Mouse (Mus musculus) CD8-positive naive resting alpha-beta T cell, adult 57 days (primary cell): ENCODE measurements around the gene Map4k4. TPM values are rescaled to one million over a fixed set of nuclear protein-coding genes. Genes with fewer than 3 reads are reported as not detected.

ENCODE experiments used
- total RNA-seq: library from RNA; stranded (reverse); gene quantifications from one replicate; pipeline ENCODE4 v1.2.4, GENCODE M21; 2023

Map4k4 gene
- total RNA-seq: 340 TPM

DNA sequence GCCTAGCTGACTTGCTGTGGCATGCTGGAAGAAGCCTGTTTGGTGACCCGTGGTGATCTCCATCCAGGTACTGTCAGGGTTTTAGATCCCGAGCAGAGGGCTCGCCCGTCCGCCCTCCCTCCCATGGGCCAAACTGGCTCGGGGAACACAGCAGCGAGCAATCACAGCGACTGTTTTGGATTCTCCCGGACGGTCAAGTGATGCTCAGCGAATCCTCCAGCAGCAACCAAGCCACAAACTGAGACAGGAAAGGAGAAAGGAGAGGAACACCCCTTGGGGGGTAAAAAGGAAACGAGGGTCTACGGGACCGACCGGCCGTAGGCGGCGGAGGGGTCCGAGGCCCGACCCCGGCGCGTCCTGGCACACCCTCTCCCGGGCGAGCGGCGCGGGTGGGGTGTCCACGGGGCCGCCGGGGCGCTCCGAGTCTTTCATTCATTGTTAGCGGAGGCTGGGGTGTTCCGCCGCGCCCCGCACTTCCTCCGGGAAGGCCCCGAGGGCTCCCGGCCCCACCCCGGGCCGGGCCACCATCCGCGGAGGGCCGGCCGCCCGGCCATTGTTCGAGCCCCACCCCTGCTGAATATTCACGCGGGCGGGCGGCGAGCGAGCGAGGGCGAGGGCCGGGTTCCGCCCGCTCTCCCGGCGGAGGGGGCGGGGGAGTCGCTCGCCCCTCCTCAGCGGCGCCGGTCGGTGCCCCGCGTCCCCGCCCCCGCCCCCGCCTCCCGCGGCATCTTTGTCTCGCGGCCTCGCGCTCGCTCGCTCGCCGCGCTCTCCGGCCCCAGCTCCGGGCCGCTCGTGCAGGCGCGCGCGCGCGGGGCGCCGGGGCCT lies at the start of gene Map4k4:
TSS of gene Map4k4 (plus strand) at position 733 of the 825 bp plus-strand sequence.

DNA sequence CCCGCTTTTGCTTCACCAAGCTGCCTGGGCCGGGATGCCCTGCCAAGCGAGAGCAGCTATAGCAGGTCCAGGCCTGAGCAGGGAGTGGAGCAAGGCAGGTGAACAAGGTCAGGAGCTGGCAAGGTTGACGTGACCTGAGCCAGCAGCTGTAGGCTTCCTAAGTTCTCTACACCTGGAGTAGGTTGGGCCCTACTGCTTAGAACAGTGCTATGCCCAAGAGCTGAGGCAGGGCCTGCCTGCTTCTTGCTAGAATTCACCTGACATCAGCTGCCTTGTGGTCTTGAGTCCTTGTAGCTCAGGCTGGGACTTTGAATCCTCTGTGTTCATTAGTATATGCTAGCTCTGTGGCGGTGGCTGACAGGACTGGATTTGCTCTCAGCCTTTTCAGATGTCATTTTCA lies 173.1 kb downstream of the Map4k4 start, which contains the start of gene Il1r2:
TSS of gene Il1r2 (plus strand) at position 301 of the 400 bp plus-strand sequence.

Other genes starting within 250 kb of the Map4k4 start
- not detected for gene Creg2, start 249.4 kb upstream of the Map4k4 start, total RNA-seq
- gene Rfx8, start 179.9 kb upstream of the Map4k4 start, total RNA-seq: not detected
- not detected for gene Gm3646, start 95.6 kb upstream of the Map4k4 start, total RNA-seq
- 2.3 TPM for gene Il1r2, start 173.2 kb downstream of the Map4k4 start, total RNA-seq